Mouse (Mus musculus) right cerebral cortex, adult 2 months (tissue): Measurements from ENCODE around the gene Nebl.
A peak's percentile ranks its signal among the peaks of the same experiment; 100 is the strongest.

ENCODE experiments used
- DNase-seq, 2 experiments: peaks; one replicate each; pipeline ENCODE4 v3.0.0; 2021 to 2022; ENCODE audit warnings: low spot score in 2 of 2

The Nebl gene

DNA sequence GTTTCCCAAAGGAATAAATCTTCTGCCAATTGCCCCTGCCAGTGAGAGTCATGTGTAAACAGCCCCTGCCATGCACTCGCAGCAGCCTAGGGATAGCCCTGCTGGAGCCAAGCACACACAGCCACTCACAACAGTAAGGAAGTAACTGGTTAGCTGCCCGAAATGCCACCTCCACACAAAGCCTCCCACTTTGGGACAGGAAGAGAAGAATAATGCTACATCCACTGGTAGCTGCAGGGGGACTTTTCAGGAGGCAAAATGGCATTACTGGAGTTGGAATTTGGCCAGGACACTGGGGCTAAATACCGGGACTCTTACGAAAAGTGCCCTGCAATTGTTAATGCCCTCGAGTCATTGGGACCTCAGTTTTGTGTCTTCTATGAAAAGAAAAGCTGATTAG lies 92.6 kb downstream of the Nebl start:
- DNase-seq = no peak

DNA sequence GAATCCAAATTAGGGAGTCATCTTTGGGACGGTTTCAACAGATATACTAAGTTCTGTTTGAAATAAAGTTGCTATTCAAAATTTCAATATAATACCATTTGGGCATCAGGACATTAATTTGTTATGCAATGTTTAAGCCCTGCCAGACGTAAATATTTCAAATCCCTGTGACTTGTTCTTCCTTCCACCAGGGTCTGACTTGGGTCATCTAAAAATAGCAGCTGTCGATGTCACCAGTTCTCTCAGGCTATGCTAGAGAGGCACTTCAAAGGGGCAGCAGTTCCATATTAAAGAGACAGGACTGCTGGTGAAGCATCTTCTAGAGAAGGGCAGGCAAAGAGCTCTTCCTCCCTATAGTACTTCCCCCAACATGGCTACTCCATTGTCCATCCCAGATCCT lies 107.3 kb downstream of the Nebl start:
- no peak for DNase-seq

DNA sequence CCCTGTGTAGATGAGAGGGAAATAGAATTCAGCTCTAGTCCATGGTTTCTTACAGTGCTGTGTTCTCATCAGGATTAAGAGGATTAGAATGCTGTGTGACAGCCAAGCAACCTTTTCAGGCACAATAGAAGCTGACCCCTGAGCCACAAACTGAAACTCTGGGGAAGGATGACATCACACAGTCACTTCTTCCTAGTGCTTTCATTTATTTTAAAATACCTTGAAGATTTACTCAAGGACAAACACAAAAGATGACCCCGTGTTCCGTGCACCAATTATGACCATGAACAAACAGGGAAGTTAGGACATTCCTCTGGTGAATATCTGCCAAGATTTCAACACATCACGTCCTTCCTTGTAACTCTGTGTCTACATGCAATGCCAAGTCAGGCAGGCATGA lies 121.0 kb downstream of the Nebl start:
- DNase-seq = no peak

DNA sequence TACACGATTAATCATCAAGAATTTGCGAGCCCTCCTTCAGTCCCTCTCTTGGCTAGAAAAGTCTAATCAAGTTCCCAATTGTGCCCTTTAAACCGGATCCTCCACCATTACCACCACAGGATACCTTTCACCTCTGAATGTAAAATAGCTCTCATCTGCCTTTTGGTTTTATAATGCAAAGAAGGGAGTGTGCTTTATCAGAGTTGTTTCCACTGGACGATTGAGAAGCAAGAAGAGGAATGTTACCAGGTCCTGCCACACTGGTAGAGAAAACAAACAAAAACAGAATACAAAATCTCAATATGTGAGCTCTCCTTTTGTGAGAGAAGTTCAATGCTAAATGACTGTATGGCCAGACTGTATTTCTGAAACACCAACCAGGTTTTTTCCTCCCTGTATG lies 127.7 kb downstream of the Nebl start:
- DNase-seq = no peak

DNA sequence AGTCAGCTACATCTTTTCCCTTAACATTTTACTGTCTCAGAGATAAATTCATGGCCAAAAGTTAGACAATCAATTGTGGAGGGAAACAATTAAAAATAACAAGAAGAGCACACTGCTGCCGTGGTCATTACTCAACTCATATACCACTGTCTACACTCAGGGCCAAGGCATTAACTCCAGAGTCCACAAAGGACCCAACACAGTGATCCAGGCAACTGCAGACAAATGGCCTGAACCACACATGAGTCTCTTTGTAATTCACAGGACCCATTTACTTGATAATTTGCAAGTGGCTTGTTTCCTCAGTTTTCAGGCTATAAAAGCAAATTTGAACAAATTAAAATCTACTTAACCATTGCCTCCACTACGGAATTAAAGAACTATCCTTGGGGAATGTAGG lies 130.6 kb downstream of the Nebl start:
- no peak for DNase-seq

DNA sequence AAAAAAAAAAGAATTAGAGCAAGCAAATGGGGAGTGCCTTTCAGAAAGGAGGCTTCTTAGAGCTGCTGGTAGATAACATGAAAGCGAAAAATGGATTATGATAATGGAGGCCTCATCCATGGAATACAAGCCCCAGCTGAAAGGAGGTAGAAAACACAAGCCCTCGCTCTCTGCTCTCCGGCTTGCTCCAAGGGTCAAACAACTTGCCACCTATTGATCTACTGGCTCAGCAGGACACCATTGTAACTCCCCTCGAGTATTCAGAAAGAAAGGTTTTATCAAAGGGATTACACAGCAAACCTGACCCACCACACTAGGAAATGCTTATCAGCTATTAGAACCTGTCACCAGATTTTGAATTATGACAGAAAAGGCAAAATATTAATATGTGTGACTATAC lies 131.4 kb downstream of the Nebl start:
- DNase-seq = no peak

DNA sequence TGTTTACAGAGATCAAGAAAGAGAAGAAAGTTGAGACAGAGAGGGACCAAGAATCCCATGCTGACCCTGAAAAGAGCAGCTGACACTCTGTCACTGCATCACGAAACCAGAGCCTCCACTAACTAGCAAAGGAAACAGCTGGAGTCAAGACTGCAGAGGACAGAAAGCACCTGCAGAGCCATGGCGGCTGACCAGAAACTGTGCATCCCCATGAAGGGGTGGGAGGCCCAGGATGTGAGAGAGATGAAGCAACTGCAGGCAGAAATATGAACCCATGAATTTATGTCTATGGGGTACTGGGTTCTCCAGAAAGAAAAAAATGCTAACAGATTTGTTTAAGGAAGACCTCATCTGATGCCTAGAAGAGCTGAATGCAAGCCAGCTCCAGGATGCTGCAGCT lies 133.3 kb downstream of the Nebl start:
- no peak for DNase-seq

DNA sequence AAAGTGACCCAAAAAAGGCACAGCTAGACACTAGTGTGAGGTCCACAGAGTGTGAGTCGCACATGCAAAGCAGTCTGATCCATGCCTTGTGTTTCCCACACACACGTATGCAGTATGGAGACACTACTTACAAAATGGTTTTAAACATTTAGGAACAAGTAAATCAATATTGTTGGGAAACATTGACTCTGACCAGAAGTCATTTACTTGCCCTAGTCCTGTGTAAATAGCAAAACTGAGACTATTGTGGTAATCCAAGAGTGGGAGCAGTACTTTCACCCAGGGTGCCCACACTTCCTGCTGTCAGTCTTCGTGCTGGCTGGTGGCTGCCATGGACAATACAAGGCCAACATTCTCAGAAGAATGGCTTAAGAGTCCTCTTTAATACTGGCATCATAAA lies 141.6 kb downstream of the Nebl start:
- no peak for DNase-seq

DNA sequence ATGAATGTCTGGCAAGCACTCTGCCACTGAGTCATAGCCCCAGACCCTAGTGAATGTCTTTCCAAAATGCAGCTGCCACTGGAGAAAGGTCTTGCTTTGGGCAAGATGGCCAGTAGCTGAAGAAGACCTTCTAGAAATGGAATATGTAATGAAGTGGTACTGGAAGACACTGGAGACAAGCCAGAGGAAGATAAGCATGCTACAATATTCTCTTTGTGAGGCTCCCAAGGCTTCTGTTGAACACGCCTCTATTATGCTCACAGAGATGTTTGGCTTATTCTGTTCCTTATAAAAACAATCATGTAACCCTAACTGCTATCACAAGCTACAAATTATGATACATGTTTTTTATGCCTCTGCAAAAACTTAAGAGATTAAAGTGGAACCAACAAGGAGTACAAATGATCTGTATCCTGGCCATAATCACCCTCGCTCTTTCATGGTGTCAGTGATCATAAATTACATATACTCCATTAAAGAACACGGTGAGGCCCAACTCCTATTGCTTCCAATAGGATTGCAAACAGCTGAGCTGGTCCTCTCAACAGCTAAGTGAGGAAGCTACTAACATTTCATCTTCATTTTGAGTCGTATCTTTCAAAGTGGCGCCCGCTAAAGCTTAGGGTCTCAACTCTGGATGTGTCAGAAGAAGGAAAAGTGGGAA lies 145.8 kb downstream of the Nebl start:
- DNase-seq = no peak

DNA sequence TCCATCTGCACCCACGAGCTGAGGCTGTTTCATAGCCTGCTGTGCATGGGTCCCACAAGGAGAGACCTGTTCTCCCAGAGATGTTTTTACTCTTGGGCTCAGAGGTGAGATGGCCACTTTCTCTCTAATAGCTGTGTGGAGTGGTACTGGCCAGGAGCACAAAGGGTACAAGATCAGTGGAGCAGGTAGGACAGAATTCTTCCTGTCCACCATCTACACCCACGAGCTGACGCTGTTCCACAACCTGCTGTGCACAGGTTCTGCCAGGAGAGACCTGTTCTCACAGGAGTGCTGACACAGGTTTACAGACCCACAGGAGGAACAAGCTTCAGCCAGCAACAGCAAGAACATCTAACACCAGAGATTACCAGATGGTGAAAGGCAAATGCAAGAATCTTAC lies 155.6 kb downstream of the Nebl start:
- DNase-seq = no peak

DNA sequence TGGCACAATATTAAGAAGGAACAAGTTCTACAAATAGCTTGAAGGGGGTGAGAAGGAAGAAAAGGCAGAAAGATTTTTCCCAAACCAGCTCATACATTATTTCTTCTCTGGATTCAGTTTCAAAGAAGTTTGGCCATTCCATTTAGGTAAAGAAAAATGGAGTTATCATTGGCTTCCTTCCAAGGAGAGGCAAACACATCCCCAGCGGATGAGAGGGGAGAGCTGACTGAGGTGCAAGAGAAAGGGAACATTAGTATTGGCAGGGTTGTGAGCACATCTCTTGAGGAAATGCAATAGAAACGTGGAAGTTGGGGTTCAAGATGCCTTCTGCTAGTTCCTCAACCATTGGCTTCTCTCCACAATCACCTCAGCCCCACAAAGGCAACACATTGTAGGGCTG lies 159.5 kb downstream of the Nebl start:
- DNase-seq = no peak

DNA sequence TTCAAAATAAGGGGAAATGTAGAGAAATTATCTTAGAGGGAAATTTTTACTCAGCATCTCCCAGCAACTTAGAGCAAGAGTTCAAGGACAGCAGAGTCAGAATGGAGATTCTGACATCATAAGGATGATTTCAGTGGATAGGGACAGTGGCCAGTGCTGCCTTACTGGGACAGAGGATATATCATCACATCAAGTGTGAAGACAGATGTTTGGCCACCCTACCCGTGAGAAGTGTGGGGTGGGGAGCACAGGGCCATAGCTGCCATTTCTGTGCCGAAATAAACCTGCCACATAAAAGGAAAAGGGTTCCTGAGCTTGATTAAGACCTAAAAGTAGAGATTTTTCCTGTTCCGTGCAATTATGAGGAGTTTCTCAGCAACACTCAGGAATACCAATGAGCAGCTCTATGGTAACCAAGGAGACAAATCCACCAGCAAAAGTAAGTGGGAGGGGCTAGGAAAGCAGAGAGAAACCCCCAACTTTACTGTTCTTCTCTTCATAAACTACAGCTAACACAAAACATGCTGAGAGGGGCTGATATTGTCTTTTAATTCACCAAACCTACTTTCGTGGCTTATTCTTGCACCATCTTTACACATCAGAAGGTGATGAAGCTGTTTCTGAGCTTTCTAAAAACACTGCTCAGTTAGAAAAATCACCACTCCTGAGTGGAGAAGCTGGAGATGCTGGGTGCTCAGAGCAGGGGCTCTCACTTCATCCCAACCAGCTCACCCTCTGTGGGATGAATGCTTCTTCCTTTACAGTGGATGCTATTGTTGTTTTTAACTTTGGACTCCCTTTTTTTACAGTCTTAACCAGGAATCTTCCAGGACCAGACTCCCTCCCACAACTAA lies 172.1 kb downstream of the Nebl start:
- no peak for DNase-seq

DNA sequence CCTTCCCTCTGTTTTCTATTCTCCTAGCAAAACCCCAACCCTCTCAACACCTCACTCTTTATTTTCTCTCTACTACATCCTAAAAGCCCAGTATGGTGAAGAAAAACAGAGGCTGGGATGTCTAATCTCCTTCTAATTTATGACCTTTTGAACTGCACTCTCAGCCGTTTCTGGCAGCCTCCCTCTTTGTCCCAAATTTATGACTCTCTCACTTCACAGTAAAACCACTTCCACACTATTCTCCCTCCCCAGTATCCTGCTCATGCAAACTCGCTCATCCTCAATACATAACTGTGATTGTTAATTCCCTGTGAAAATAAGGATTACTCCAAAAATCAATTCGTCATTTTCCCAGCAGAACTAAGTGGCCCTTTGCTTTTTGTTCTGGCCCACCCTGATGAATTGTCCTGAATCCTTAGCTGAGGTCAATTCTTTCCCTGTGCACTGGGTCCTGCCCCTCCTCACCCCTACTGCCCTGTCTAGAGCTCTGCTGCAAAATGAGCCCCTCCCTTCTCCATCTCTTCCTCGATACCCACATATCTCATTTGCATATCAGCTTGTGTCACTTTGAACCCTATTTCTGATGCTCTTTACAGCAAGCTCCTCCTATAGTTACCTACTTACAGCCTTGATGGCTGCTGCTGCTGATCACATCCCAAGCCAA lies 181.2 kb downstream of the Nebl start:
- DNase-seq = no peak

DNA sequence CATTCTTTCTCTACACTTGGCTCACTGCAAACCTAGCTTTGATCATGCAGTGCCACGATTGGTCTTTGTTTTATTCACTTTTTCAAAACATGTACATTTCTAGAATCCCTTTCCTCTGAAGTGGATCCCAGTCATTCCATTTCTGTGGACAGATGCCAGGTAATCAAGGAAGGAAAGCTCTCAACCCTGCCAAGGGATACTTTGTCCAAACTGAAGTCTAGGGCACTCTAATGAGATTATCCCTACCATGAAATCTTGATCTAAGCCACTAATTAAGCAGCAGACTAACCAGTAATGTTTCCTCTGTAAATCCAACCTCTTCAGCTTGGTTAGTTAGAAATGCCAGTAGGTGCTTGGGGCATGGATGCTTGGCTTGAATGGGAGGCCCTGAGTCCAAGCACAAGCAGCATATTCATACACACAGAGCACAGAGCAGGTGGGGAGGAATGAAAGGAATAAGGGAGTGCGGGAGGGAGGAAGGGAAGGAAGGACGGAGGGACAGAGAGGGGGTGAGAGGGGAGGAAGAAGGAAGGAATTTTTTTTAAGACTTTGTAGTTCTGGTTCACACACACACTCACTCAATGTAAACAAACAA lies 184.8 kb downstream of the Nebl start:
- DNase-seq = no peak

DNA sequence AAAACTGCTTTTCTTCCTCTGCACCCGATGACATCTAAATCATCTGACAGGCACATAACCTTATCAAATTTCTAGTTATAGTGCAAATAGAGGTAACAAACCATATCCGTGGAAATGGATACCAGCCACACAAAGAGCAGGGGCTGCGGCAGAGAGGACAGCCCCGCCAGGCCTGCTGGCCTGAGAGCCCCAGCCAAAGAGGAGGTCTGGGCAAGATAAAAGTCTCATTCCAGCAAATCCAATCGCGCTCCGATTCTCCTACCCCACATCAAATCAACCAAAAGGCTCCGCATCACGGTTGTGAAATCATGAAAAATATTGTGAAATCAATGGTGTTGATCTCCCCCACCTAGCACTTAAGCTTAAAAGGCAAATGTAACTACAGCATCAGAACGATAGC lies 191.5 kb downstream of the Nebl start:
- no peak for DNase-seq

DNA sequence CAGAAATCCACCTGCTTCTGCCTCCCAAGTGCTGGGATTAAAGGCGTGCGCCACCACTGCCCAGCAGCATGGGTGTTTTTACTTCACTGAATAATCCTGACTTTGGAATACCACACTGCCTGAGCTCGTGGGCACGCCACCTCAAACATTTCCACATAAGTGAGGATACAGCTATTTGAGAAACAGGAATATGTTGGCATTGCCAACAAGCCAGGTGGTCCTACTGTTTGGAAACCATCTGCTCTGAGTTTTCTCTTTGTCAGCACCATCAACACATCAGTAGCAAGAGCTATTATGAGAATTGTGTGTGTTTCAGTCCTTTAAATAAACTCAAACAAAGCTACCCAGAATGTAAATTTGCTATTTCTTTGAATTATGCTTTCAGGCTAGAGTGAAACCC lies 192.8 kb downstream of the Nebl start:
- peak; percentile 73 to 81 for DNase-seq

DNA sequence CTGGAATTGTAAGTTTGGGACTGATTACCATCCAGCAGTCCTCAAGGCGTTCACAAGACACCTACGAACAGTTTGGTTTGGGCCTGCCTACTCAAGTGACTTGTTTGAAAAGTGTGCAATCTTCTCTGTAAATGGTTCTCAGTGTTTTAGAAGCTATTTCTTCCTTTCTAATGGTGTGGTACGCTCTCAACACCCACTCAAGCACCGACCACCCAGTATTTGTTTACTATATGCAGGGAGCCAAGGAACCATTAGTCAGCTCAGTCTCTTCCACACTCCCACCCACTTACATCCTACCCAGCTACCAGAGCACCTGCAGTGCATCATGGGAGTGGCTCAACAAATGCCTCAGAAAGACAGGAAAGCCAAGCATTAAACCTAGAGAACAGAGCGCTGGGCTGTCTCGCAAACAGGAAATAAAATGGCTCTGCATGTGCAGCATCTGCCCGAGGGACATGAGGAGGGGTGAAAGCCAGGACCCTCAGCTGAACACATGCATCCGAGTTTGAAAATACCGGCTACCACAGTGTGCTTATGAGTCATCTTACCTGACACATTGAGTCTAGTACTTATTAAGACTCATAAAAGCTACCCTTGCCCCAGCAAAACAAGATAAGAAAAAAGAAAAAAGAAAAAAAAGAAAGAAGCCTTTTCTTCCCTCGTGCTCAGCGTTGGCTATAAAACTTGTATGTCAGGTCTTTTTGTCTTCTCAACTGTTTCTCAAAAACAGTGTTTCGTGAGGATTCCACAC lies 199.7 kb downstream of the Nebl start:
- DNase-seq = peak; percentile 69 to 76

DNA sequence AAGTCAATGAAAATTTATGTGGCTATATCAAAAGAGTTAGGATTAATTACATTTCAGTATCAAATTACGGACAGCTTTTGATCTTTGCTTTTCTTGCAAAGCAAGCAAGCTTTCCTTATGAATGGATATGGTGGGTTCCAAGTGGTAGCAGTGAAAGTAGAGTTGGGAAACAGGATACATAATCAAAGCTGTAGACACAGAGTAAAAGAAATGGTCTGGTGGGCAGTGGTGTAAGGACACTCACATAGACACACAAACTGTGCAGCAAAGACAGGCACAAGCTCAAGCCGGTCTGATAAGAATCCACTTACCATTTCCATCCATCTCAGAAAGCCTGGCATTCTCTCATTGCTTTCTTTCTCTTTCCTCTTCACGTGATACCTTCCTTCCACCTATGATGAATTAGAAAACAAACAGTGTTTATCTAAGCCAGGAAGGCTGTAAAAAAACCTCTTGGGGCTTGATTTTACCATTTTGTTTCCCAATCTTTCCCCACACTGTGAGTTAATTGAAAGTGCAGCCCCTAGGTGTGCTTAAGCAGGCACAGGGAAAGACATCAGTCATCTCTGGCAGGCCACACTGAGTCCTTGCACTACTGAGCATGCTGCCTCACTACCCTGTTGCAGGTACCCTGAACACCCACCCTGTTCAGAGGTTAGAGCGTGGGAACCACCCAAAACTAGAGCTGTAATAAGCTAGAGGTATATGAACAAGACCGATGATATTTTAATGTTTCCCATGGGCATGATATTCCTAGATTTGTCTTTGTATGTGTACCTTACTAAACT lies 205.3 kb downstream of the Nebl start:
- no peak for DNase-seq

DNA sequence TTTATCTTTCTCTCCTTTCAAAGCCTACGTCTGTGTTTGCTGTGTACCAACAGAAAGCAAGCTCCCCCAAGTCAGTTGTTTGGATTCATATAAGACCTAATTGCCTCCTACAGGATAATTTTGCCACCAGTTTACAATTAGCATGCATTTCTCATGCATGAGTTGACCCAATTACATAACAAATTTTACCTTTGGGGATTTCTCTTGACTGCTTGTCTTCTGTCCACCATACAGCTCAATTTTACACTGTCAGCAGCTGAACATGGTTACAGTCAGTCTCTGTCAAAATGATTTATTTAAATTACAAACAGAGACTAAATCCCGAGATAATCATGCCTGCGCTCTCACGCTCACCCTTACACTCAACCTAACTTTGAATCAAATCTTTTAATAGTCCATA lies 206.1 kb downstream of the Nebl start:
- DNase-seq = no peak

DNA sequence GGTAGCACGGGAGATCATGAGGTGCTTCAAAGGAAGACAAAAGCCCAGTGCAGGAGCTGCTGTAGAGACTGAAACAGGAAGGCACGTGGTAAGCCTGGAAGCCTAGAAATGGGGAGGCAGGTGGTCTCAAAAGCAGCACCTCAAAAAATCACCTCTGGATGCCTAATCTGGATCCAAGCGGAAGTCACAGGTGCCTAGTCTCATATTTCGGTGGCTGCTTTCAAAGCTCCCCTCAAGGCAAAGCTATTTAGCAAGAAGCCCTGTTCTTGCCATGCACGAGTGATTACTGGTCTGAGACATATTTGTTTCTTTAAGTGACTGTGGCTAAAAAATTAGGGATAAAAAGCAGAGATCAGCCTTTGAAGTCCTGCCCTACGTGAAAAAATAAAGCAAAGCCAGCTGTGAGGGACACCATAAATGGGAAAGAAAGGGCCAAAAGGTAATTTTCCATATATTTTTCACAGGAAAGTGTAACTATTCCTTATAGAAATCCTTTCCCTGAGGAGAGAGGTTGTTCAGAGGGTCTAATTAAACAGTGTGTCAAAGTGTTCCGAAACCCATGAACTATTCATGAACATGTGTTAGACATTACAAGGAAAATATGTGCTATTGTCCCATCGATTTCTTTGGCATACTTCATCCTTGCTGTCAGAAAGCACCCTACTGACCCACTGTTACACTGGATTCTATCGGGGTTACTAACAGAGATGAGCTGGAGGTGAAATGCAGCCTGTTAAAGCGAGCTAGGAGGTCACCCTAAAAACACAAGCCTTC lies 206.9 kb downstream of the Nebl start:
- no peak for DNase-seq
